Mouse (Mus musculus) thymus, postnatal 25 days (tissue): ENCODE data around the gene Tcn2.
"Not testable (repeated sequence)": the region's sequence is repeated elsewhere in the genome, so short reads cannot be mapped to it uniquely, and the experiment has no call there.

Experiments
- DNase-seq: peaks from one replicate; pipeline ENCODE4 v3.0.0; 2022

The Tcn2 gene

GRCm38 (mm10) chr11:3925916-3926315 is 6.0 kb downstream of the Tcn2 start:
- no peak for DNase-seq

GRCm38 (mm10) chr11:3922731-3923130 is 9.2 kb downstream of the Tcn2 start:
- DNase-seq: no peak

GRCm38 (mm10) chr11:3922115-3922514 is 9.8 kb downstream of the Tcn2 start:
- no peak for DNase-seq

GRCm38 (mm10) chr11:3921281-3921850 is 10.6 kb downstream of the Tcn2 start:
- peak; percentile 39 for DNase-seq

GRCm38 (mm10) chr11:3920476-3920875 is 11.5 kb downstream of the Tcn2 start:
- DNase-seq: no peak

GRCm38 (mm10) chr11:3918738-3919137 is 13.2 kb downstream of the Tcn2 start:
- no peak for DNase-seq

- DNase-seq: peak; percentile 75
Observed at GRCm38 (mm10) chr11:3914109-3914840, 17.7 kb downstream of the Tcn2 start, which contains the start of gene Slc35e4. Gene Slc35e4, minus strand, starts transcription at chr11:3914664.

- DNase-seq: peak; percentile 87
Observed at GRCm38 (mm10) chr11:3913316-3914108, 18.4 kb downstream of the Tcn2 start.

- DNase-seq: peak; percentile 7
Observed at GRCm38 (mm10) chr11:3912875-3913271, 19.1 kb downstream of the Tcn2 start.

- DNase-seq: no peak
Observed at GRCm38 (mm10) chr11:3912100-3912874, 19.7 kb downstream of the Tcn2 start.

GRCm38 (mm10) chr11:3911440-3911839 is 20.5 kb downstream of the Tcn2 start:
- not testable (repeated sequence) for DNase-seq

- DNase-seq: no peak
Observed at GRCm38 (mm10) chr11:3910513-3911310, 21.2 kb downstream of the Tcn2 start.

GRCm38 (mm10) chr11:3909236-3909635 is 22.7 kb downstream of the Tcn2 start:
- DNase-seq: no peak

- DNase-seq: no peak
Observed at GRCm38 (mm10) chr11:3905446-3905845, 26.5 kb downstream of the Tcn2 start.

GRCm38 (mm10) chr11:3904673-3905072 is 27.3 kb downstream of the Tcn2 start:
- DNase-seq: no peak

- DNase-seq: no peak
Observed at GRCm38 (mm10) chr11:3903046-3903445, 28.9 kb downstream of the Tcn2 start.

GRCm38 (mm10) chr11:3902516-3902915 is 29.4 kb downstream of the Tcn2 start:
- no peak for DNase-seq

- no peak for DNase-seq
Observed at GRCm38 (mm10) chr11:3900296-3900695, 31.7 kb downstream of the Tcn2 start.

- no peak for DNase-seq
Observed at GRCm38 (mm10) chr11:3895933-3896332, 36.0 kb downstream of the Tcn2 start.

- no peak for DNase-seq
Observed at GRCm38 (mm10) chr11:3895458-3895857, 36.5 kb downstream of the Tcn2 start.

- peak; percentile 86 for DNase-seq
Observed at GRCm38 (mm10) chr11:3894406-3895281, 37.3 kb downstream of the Tcn2 start, which contains the start of the genes 4921536K21Rik and Dusp18. Gene 4921536K21Rik, minus strand, starts transcription at chr11:3895098. Gene Dusp18, plus strand, starts transcription at chr11:3895240.
